Mouse (Mus musculus): ENCODE data around the gene Fndc7. TPM values are rescaled to one million over a fixed set of nuclear protein-coding genes. Genes with fewer than 3 reads are reported as not detected.
"Not testable (repeated sequence)": the region's sequence is repeated elsewhere in the genome, so short reads cannot be mapped to it uniquely, and the experiment has no call there.

Gene Fndc7
- polyA plus RNA-seq, 1 experiment from 2014 or later, result 0.05 TPM

DNA sequence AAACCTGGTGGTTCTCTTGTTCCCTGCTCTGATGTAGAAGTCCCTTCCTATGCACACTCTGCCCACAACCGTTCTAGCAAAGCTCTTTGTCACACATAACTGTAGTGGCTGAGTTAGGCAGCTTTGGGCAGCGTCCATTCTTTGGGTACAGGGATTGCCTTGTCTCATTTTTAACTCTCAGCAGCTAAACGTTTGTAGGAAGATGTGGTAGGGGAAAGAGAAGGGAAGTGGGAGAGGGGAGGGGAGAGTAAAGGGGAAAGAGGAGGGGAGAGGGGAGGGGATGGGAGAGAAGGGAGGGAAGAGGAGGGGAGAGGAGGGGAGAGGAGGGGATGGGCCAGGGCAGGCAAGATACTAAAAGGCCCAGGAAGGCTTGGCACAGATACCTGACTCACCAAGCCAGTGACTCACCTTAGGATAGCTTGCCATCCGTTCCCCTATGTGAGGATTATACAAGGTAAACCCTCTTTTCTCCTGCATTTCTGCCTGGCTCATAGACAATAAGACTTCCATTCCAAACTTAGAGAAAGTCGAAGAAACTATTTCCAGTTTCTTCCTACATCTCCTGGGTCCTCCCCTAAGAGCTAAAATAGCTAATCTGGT is 9.9 kb downstream of the Fndc7 start:
- H3K4me2 ChIP-seq (replicated peaks; ENCODE audit: low read depth), result no peak overlapping the region
- 61% methylated on average over 5 of the region's 5 CpGs for WGBS
- H3K9me3 ChIP-seq (ENCODE audit: control insufficient read depth), result no peaks in the 10 kb centered on the region
- H3K9ac ChIP-seq (ENCODE audit: low read depth, low read length), result no peak overlapping the region
- H3K4me3 ChIP-seq (ENCODE audit: low read depth, low read length), result no peak overlapping the region
- TF ChIP-seq CTCF (IDR thresholded peaks at IDR 0.05; ENCODE audit: low read depth), result no peak
- no peak for ATAC-seq
- no peaks in the 10 kb centered on the region for H3K36me3 ChIP-seq (ENCODE audit: control insufficient read depth, insufficient read depth)
- no peaks in the 10 kb centered on the region for H3K27me3 ChIP-seq (replicated peaks; ENCODE audit: control insufficient read depth, insufficient read depth, low read length)
- H3K4me1 ChIP-seq (replicated peaks; ENCODE audit: control insufficient read depth, insufficient read depth, low read length), result peaks cover 3% of the 10 kb centered on the region; the same call in 1 of the 2 replicates
- H3K27ac ChIP-seq (ENCODE audit: low read depth, low read length), result no peak overlapping the region

DNA sequence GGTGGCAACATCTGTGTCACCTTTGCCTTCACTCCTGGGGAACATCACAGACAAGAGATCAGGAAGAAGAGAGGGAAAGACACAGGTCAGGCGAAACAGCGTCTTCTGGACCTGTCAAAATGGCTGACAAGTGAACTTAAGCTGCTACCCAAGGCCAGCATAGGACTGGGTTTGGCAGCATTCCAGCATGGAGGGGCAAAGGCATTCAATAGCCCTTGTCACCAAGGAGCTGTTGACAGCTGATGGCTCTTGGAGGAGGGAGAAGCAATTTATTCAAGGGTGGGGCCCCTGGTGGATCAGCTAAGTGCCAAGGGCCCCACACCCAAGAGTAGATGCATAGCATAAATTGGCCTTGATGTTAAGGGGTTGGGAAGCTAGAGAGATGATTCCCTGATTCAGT is 10.7 kb downstream of the Fndc7 start:
- Histone ChIP-seq H3K36me3 (ENCODE audit: control insufficient read depth, insufficient read depth) (no peaks in the 10 kb centered on the region), H3K4me3 (ENCODE audit: low read depth, low read length) (no peak overlapping the region), H3K27ac (ENCODE audit: low read depth, low read length) (no peak overlapping the region), H3K9ac (ENCODE audit: low read depth, low read length) (no peak overlapping the region), H3K4me1 (replicated peaks; ENCODE audit: control insufficient read depth, insufficient read depth, low read length) (peaks cover 3% of the 10 kb centered on the region; the same call in 1 of the 2 replicates), H3K9me3 (ENCODE audit: control insufficient read depth) (no peaks in the 10 kb centered on the region), H3K4me2 (replicated peaks; ENCODE audit: low read depth) (no peak overlapping the region), H3K27me3 (replicated peaks; ENCODE audit: control insufficient read depth, insufficient read depth, low read length) (no peaks in the 10 kb centered on the region)
- 71% methylated on average over 2 of the region's 2 CpGs for WGBS
- no peak for TF ChIP-seq CTCF (IDR thresholded peaks at IDR 0.05; ENCODE audit: low read depth)
- ATAC-seq, result no peak

DNA sequence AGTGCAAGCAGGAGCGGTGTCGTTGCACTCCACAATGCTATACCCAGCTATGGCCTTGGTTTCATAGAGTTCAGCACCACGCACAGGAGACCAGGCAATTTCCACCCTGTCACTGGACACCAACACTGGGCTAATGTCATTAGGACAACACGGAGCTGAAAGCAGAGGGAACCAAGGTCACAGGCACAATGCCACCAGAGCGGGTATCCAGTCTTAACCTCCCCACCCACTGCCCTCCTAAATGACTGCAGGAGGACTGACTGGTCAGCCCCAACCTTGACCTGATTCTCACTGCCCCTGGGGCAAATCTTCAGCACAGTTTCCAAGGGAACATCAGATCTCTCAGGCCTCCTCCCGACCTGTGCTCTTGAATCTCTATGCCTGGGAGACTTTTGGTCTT is 19.2 kb downstream of the Fndc7 start:
- Histone ChIP-seq H3K27me3 (replicated peaks; ENCODE audit: control insufficient read depth, insufficient read depth, low read length) (no peaks in the 10 kb centered on the region), H3K9ac (ENCODE audit: low read depth, low read length) (no peak overlapping the region), H3K36me3 (ENCODE audit: control insufficient read depth, insufficient read depth) (no peaks in the 10 kb centered on the region), H3K27ac (ENCODE audit: low read depth, low read length) (no peak overlapping the region), H3K4me2 (replicated peaks; ENCODE audit: low read depth) (no peak overlapping the region), H3K4me1 (replicated peaks; ENCODE audit: control insufficient read depth, insufficient read depth, low read length) (no peaks in the 10 kb centered on the region), H3K4me3 (ENCODE audit: low read depth, low read length) (no peak overlapping the region), H3K9me3 (ENCODE audit: control insufficient read depth) (no peaks in the 10 kb centered on the region)
- no peak for ATAC-seq
- TF ChIP-seq CTCF (IDR thresholded peaks at IDR 0.05; ENCODE audit: low read depth), result no peak
- 84% methylated on average over 6 of the region's 6 CpGs for WGBS

DNA sequence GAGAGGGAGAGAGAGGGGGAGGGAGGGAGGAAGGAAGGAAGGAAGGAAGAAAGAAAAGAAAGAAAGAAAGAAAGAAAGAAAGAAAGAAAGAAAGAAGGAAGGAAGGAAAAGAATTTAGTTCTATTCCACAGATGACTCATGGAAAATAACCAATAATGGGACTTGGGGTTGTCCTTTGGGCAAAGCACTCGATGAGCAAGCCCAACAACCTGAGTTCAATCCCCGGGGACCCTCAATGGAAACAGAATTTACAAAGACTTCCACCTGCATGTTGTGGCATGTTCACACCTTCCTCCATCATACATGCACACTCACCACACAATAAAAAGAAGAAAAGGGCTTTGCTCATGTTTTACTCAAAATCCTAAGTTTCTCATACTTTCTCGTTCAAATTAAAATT is 22.4 kb downstream of the Fndc7 start:
- Histone ChIP-seq H3K27me3 (replicated peaks; ENCODE audit: control insufficient read depth, insufficient read depth, low read length) (no peaks in the 10 kb centered on the region), H3K27ac (ENCODE audit: low read depth, low read length) (no peak overlapping the region), H3K9ac (ENCODE audit: low read depth, low read length) (no peak overlapping the region), H3K4me3 (ENCODE audit: low read depth, low read length) (no peak overlapping the region), H3K9me3 (ENCODE audit: control insufficient read depth) (no peaks in the 10 kb centered on the region), H3K36me3 (ENCODE audit: control insufficient read depth, insufficient read depth) (no peaks in the 10 kb centered on the region), H3K4me2 (replicated peaks; ENCODE audit: low read depth) (no peak overlapping the region), H3K4me1 (replicated peaks; ENCODE audit: control insufficient read depth, insufficient read depth, low read length) (no peaks in the 10 kb centered on the region)
- no peak for TF ChIP-seq CTCF (IDR thresholded peaks at IDR 0.05; ENCODE audit: low read depth)
- WGBS, result 88% methylated on average over 3 of the region's 3 CpGs
- ATAC-seq, result no peak

DNA sequence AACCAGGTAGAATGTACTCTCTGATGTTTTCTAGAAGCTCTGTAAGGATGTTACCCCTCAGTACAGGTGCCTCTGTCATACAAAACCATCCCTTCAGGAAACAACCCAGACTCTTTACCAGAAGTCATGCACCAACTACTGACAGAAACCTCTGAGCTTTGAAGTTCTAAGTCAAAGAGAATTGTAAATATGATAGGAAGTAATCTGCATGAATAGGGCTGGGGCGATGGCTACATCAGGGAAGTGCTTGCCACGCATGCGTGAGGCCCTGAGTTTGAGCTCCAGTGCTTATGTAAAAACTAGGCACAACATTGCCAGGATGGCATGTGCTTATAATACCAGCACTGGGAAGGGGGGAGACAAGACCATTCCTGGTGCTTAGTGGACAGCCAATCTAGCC is 24.1 kb downstream of the Fndc7 start:
- no peaks in the 10 kb centered on the region for H3K4me1 ChIP-seq (replicated peaks; ENCODE audit: control insufficient read depth, insufficient read depth, low read length)
- no peak for ATAC-seq
- no peak overlapping the region for H3K27ac ChIP-seq (ENCODE audit: low read depth, low read length)
- no peak for TF ChIP-seq CTCF (IDR thresholded peaks at IDR 0.05; ENCODE audit: low read depth)
- H3K4me2 ChIP-seq (replicated peaks; ENCODE audit: low read depth), result no peak overlapping the region
- WGBS, result 84% methylated on average over 3 of the region's 3 CpGs
- no peaks in the 10 kb centered on the region for H3K36me3 ChIP-seq (ENCODE audit: control insufficient read depth, insufficient read depth)
- H3K9ac ChIP-seq (ENCODE audit: low read depth, low read length), result no peak overlapping the region
- no peaks in the 10 kb centered on the region for H3K27me3 ChIP-seq (replicated peaks; ENCODE audit: control insufficient read depth, insufficient read depth, low read length)
- no peaks in the 10 kb centered on the region for H3K9me3 ChIP-seq (ENCODE audit: control insufficient read depth)
- H3K4me3 ChIP-seq (ENCODE audit: low read depth, low read length), result no peak overlapping the region

DNA sequence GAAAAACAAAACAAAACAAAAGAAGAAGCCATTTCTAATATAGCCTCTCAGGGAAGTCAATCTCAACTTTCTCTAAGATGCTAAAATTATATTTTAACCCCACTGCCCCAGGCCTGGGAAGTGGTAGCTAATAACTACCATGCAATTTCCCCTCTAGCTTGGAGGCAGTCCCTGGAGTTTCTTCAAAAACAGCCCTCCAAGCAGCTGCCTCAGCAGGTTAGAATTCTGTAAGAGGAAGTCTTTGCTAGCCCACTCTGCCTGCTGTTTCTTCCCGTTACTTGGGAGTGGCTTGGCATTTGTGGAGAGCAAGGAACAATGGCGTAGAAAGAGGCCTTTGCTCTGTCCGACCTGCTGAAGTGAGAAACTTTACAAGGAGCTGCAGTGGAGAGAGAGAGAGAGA is 24.7 kb downstream of the Fndc7 start:
- Histone ChIP-seq H3K4me1 (replicated peaks; ENCODE audit: control insufficient read depth, insufficient read depth, low read length) (no peaks in the 10 kb centered on the region), H3K4me3 (ENCODE audit: low read depth, low read length) (no peak overlapping the region), H3K4me2 (replicated peaks; ENCODE audit: low read depth) (no peak overlapping the region), H3K27ac (ENCODE audit: low read depth, low read length) (no peak overlapping the region), H3K36me3 (ENCODE audit: control insufficient read depth, insufficient read depth) (no peaks in the 10 kb centered on the region), H3K9ac (ENCODE audit: low read depth, low read length) (no peak overlapping the region), H3K27me3 (replicated peaks; ENCODE audit: control insufficient read depth, insufficient read depth, low read length) (no peaks in the 10 kb centered on the region), H3K9me3 (ENCODE audit: control insufficient read depth) (no peaks in the 10 kb centered on the region)
- 35% methylated on average over 3 of the region's 3 CpGs for WGBS
- ATAC-seq, result no peak
- no peak for TF ChIP-seq CTCF (IDR thresholded peaks at IDR 0.05; ENCODE audit: low read depth)

DNA sequence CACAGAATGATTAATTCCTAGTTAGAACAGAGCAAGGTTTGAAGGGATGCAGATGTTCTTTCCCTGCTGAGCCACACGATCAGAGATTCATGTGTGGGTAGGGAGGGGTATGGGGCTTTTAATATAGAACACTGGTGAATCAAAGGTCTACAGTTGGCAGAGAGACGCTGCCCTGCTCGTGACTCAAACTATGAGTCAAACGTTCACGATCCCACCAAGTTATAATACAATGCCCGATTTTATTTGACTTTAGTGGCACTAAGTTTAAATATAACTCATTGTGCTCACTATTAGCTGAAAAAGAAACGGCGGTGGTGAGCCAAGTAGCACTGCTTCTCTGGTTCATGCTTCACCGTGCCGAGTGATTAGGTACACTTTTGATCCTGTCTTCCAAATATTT is 26.7 kb downstream of the Fndc7 start:
- H3K4me2 ChIP-seq (replicated peaks; ENCODE audit: low read depth), result no peak overlapping the region
- H3K36me3 ChIP-seq (ENCODE audit: control insufficient read depth, insufficient read depth), result no peaks in the 10 kb centered on the region
- H3K9ac ChIP-seq (ENCODE audit: low read depth, low read length), result no peak overlapping the region
- H3K27me3 ChIP-seq (replicated peaks; ENCODE audit: control insufficient read depth, insufficient read depth, low read length), result no peaks in the 10 kb centered on the region
- TF ChIP-seq CTCF (IDR thresholded peaks at IDR 0.05; ENCODE audit: low read depth), result no peak
- 0 out of 2 replicates have a peak, but pooled peaks cover 2% of the 10 kb centered on the region for H3K4me1 ChIP-seq (replicated peaks; ENCODE audit: control insufficient read depth, insufficient read depth, low read length)
- no peaks in the 10 kb centered on the region for H3K9me3 ChIP-seq (ENCODE audit: control insufficient read depth)
- 78% methylated on average over 10 of the region's 10 CpGs for WGBS
- no peak for ATAC-seq
- no peak overlapping the region for H3K27ac ChIP-seq (ENCODE audit: low read depth, low read length)
- H3K4me3 ChIP-seq (ENCODE audit: low read depth, low read length), result no peak overlapping the region

DNA sequence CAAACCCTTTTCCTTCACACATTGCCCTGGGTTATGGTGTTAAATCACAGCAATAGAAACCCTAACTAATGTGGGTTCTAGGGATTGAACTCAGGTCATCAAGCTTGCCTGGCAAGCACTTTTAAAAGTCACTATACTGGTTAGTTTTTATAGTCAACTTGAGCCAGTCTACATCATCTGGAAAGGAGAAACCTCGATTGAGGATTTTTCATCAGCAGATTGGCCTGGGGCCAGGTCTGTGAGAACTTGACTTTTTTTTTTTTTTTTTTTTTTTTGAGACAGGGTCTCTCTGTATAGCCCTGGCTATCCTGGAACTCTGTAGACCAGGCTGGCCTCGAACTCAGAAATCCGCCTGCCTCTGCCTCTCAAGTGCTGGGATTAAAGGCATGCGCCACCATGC is 27.5 kb downstream of the Fndc7 start:
- 79% methylated on average over 4 of the region's 4 CpGs for WGBS
- H3K27ac ChIP-seq (ENCODE audit: low read depth, low read length); H3K4me1 ChIP-seq (replicated peaks; ENCODE audit: control insufficient read depth, insufficient read depth, low read length): not testable (repeated sequence)

More for the DNA sequence above, 27.5 kb downstream of the Fndc7 start:
- H3K27me3 ChIP-seq (replicated peaks; ENCODE audit: control insufficient read depth, insufficient read depth, low read length); H3K4me2 ChIP-seq (replicated peaks; ENCODE audit: low read depth); H3K9me3 ChIP-seq (ENCODE audit: control insufficient read depth); H3K9ac ChIP-seq (ENCODE audit: low read depth, low read length); ATAC-seq; H3K36me3 ChIP-seq (ENCODE audit: control insufficient read depth, insufficient read depth); H3K4me3 ChIP-seq (ENCODE audit: low read depth, low read length): not testable (repeated sequence)
